Mouse (Mus musculus): ENCODE measurements around the gene Ddost. TPM values are rescaled to one million over a fixed set of nuclear protein-coding genes. Genes with fewer than 3 reads are reported as not detected.
"Not testable (repeated sequence)": the region's sequence is repeated elsewhere in the genome, so short reads cannot be mapped to it uniquely, and the experiment has no call there.

The Ddost gene
- polyA plus RNA-seq, 1 experiment from 2014 or later = 214 TPM

DNA sequence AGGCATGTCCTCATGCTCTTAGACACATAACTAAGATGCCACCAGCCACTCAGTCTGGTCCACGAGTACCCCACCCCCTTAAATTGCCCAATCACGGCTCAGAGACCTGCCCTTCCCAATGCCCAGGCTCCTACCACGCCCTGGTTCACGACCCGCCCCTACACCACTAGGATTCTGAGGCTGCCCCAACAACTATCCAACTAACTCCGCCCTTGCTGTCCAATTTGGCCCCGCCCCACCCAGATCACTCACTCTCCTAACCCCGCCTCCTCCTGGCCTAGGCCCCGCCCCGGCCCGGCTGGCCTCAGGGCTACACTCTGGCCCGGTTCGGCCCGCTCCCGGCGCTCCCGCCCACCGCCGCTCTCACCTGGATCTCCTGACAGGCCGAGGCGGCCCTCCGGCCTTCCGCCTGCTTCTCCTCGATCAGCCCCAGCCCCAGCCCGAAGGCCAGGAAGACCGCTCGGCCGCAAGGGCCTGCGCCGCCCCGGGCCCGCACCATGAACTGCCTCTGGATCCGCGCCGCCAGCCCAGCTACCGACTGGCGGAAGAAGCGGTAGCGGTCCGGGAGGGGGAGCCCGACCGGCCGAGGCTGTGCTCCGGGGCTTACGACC is 21.0 kb downstream of the Ddost start:
- peak overlapping the region; percentile 90 for H3K4me3 ChIP-seq (ENCODE audit: low read depth, low read length)
- ATAC-seq (ENCODE audit: low FRiP score) (peak; percentile 91), DNase-seq (ENCODE audit: low spot score) (peak; percentile 91)
- no peaks in the 10 kb centered on the region; the same call in 1 of the 2 replicates for H3K27me3 ChIP-seq (ENCODE audit: control insufficient read depth, insufficient read depth, low read length)
- peak overlapping the region; percentile 97 for H3K27ac ChIP-seq (ENCODE audit: low read depth, low read length)
- H3K4me2 ChIP-seq (replicated peaks; ENCODE audit: low read depth, low read length) = peak overlapping the region; percentile 61
- H3K9me3 ChIP-seq (ENCODE audit: control insufficient read depth, low read length) = no peaks in the 10 kb centered on the region
- no peaks in the 10 kb centered on the region for H3K36me3 ChIP-seq (ENCODE audit: control insufficient read depth, insufficient read depth, low read length)
- 0 out of 2 replicates have a peak, but pooled peaks cover 3% of the 10 kb centered on the region for H3K4me1 ChIP-seq (replicated peaks; ENCODE audit: control insufficient read depth, insufficient read depth, low read length)
- WGBS = under 1% methylated on average over 45 of the region's 45 CpGs
- peak overlapping the region; percentile 80 for H3K9ac ChIP-seq (ENCODE audit: low read depth, low read length)

DNA sequence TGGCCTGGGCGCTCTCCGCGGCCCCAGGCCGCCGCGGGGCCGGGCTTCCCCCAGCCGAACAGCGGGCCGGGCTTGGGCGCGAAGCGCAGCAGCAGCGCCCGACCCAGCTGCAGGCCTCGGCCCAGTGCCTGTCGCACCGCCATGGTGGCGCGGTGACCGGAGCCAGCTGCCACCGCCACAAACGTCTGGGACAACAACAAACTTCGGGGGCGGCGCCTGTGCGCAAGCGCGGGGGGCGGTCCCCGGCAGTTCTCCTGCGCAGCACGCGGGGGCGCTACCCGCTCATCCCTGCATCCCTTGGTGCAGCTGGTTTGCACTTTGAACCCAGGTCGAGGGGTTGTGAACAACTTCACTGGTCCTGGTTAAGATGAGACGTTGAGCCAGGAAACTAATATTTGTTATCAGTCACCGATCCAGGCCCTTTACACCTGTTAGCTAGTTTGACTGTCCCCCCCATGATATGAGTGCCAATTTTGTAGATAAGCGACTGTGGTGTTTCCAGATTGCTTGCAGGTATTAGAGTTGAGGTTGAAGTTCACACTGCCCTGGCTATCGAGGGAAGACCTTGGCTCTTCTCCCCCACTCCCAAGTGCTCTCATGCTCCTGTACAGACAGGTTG is 21.7 kb downstream of the Ddost start, which contains the start of gene Pink1:
TSS of gene Pink1 (minus strand) at position 231 of the 619 bp plus-strand sequence.
- DNase-seq (ENCODE audit: low spot score) (peak; percentile 91), ATAC-seq (ENCODE audit: low FRiP score) (peak; percentile 74)
- H3K27me3 ChIP-seq (ENCODE audit: control insufficient read depth, insufficient read depth, low read length) = no peaks in the 10 kb centered on the region; the same call in 1 of the 2 replicates
- H3K4me2 ChIP-seq (replicated peaks; ENCODE audit: low read depth, low read length) = peak within 1 kb of the TSS; percentile 61
- H3K36me3 ChIP-seq (ENCODE audit: control insufficient read depth, insufficient read depth, low read length) = no peaks in the 10 kb centered on the region
- H3K27ac ChIP-seq (ENCODE audit: low read depth, low read length) = peak within 1 kb of the TSS; percentile 97
- H3K9ac ChIP-seq (ENCODE audit: low read depth, low read length) = peak within 1 kb of the TSS; percentile 80
- no peaks in the 10 kb centered on the region for H3K9me3 ChIP-seq (ENCODE audit: control insufficient read depth, low read length)
- H3K4me1 ChIP-seq (replicated peaks; ENCODE audit: control insufficient read depth, insufficient read depth, low read length) = 0 out of 2 replicates have a peak, but pooled peaks cover 3% of the 10 kb centered on the region
- H3K4me3 ChIP-seq (ENCODE audit: low read depth, low read length) = peak within 1 kb of the TSS; percentile 90
- whole genome bisulfite sequencing = 5% methylated on average over 41 of the region's 41 CpGs

DNA sequence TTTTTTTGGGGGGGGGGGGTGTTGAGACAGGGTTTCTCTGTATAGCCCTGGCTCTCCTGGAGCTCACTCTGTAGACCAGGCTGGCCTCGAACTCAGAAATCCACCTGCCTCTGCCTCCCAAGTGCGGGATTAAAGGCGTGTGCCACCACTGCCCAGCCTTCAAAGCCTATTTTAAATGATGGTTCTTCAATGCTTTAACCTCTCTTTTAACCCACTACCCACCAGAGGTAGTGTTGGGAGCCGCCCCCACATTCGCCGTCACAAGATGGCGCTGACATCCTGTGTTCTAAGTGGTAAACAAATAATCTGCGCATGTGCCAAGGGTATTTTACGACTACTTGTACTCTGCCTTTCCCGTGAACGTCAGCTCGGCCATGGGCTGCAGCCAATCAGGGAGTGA is 22.6 kb downstream of the Ddost start:
- H3K36me3 ChIP-seq (ENCODE audit: control insufficient read depth, insufficient read depth, low read length); H3K4me1 ChIP-seq (replicated peaks; ENCODE audit: control insufficient read depth, insufficient read depth, low read length); H3K9me3 ChIP-seq (ENCODE audit: control insufficient read depth, low read length); H3K4me2 ChIP-seq (replicated peaks; ENCODE audit: low read depth, low read length); H3K9ac ChIP-seq (ENCODE audit: low read depth, low read length); ATAC-seq (ENCODE audit: low FRiP score); H3K27me3 ChIP-seq (ENCODE audit: control insufficient read depth, insufficient read depth, low read length); H3K4me3 ChIP-seq (ENCODE audit: low read depth, low read length); H3K27ac ChIP-seq (ENCODE audit: low read depth, low read length): not testable (repeated sequence)
- DNase-seq (ENCODE audit: low spot score) = peak; percentile 21
- 60% methylated on average over 7 of the region's 12 CpGs for WGBS

- Histone ChIP-seq H3K36me3 (ENCODE audit: control insufficient read depth, insufficient read depth, low read length) (no peaks in the 10 kb centered on the region), H3K9ac (ENCODE audit: low read depth, low read length) (0 out of 2 replicates have a peak overlapping the region, but pooled peaks have one; percentile 15), H3K4me3 (ENCODE audit: low read depth, low read length) (peak overlapping the region; percentile 12; the same call in 1 of the 2 replicates), H3K4me2 (replicated peaks; ENCODE audit: low read depth, low read length) (peak overlapping the region; percentile 31), H3K27me3 (ENCODE audit: control insufficient read depth, insufficient read depth, low read length) (peaks cover 2% of the 10 kb centered on the region; the same call in 1 of the 2 replicates), H3K4me1 (replicated peaks; ENCODE audit: control insufficient read depth, insufficient read depth, low read length) (0 out of 2 replicates have a peak, but pooled peaks cover under 1% of the 10 kb centered on the region), H3K27ac (ENCODE audit: low read depth, low read length) (no peak overlapping the region), H3K9me3 (ENCODE audit: control insufficient read depth, low read length) (no peaks in the 10 kb centered on the region)
- DNase-seq (ENCODE audit: low spot score) (no peak), ATAC-seq (ENCODE audit: low FRiP score) (no peak)
- 80% methylated on average over 7 of the region's 7 CpGs for WGBS
Observed at GRCm38 (mm10) chr4:138327891-138328470, 23.5 kb downstream of the Ddost start.

DNA sequence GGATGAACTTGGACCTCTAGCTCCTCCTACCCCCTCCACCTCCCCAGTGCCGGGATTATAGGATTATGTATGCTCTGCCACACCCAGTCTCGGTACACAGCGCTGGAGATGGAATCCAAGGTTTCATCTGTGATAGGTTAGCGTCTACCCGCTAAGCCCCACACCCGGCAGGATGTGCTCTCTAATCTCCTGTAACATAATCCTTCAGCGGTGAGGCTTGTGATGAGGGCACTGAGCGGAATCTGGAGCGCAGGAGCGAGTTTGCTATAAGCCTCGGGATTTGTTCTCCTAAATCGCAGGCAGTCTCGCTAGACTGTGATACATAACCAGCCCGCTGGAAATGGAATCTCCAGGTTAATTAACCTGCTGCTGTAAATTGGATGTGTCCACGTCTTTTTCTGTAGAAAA is 25.7 kb downstream of the Ddost start:
- ATAC-seq (ENCODE audit: low FRiP score) (no peak), DNase-seq (ENCODE audit: low spot score) (no peak)
- no peaks in the 10 kb centered on the region for H3K4me1 ChIP-seq (replicated peaks; ENCODE audit: control insufficient read depth, insufficient read depth, low read length)
- H3K36me3 ChIP-seq (ENCODE audit: control insufficient read depth, insufficient read depth, low read length) = no peaks in the 10 kb centered on the region
- H3K27ac ChIP-seq (ENCODE audit: low read depth, low read length) = no peak overlapping the region
- no peaks in the 10 kb centered on the region for H3K9me3 ChIP-seq (ENCODE audit: control insufficient read depth, low read length)
- H3K27me3 ChIP-seq (ENCODE audit: control insufficient read depth, insufficient read depth, low read length) = 0 out of 2 replicates have a peak, but pooled peaks cover 2% of the 10 kb centered on the region
- no peak overlapping the region for H3K4me2 ChIP-seq (replicated peaks; ENCODE audit: low read depth, low read length)
- 26% methylated on average over 15 of the region's 15 CpGs for WGBS
- no peak overlapping the region for H3K4me3 ChIP-seq (ENCODE audit: low read depth, low read length)
- H3K9ac ChIP-seq (ENCODE audit: low read depth, low read length) = no peak overlapping the region

DNA sequence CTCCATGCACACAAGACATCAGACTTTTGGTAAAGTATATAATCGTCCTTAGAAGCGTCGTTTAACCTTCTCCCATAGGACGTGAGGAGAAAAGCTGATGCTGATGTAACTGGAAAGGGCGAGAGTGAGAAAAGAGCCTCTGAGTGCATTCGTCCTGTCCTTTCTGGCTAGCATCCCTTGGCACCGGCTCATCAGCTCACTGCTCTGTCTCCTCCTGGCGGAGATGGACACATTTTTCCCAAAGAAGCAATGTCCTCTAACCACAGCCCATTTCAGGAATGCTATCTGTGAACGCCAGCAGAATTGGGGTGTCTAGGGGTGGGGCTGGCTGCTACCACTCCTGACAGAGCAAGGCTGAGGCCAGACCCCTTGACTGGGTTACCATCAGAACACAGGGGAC is 27.1 kb downstream of the Ddost start:
- H3K27me3 ChIP-seq (ENCODE audit: control insufficient read depth, insufficient read depth, low read length) = 0 out of 2 replicates have a peak, but pooled peaks cover 2% of the 10 kb centered on the region
- DNase-seq (ENCODE audit: low spot score) (no peak), ATAC-seq (ENCODE audit: low FRiP score) (no peak)
- H3K4me1 ChIP-seq (replicated peaks; ENCODE audit: control insufficient read depth, insufficient read depth, low read length) = no peaks in the 10 kb centered on the region
- H3K27ac ChIP-seq (ENCODE audit: low read depth, low read length) = no peak overlapping the region
- no peaks in the 10 kb centered on the region for H3K9me3 ChIP-seq (ENCODE audit: control insufficient read depth, low read length)
- 79% methylated on average over 9 of the region's 9 CpGs for WGBS
- no peak overlapping the region for H3K4me3 ChIP-seq (ENCODE audit: low read depth, low read length)
- no peaks in the 10 kb centered on the region for H3K36me3 ChIP-seq (ENCODE audit: control insufficient read depth, insufficient read depth, low read length)
- H3K4me2 ChIP-seq (replicated peaks; ENCODE audit: low read depth, low read length) = no peak overlapping the region
- H3K9ac ChIP-seq (ENCODE audit: low read depth, low read length) = no peak overlapping the region

DNA sequence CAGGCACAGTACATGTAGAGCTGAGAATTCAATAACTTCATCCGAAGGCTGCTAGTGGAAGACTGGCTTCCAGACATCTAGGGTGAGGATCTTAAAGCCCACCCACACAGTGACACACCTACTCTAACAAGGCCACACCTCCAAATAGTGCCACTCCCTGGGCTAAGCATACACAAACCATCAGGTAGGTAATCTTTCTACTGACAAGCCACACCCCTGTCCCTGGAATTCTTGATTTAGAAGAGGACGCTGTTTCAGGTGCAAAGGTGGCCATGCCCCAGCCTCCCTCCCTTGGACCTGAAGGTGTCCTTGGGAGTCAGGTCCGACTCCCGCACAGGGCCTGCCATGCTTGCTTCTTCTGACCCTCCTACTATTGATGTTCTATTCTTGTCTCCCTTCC is 28.6 kb downstream of the Ddost start:
- Histone ChIP-seq H3K27me3 (ENCODE audit: control insufficient read depth, insufficient read depth, low read length) (0 out of 2 replicates have a peak, but pooled peaks cover 2% of the 10 kb centered on the region), H3K4me3 (ENCODE audit: low read depth, low read length) (no peak overlapping the region), H3K4me1 (replicated peaks; ENCODE audit: control insufficient read depth, insufficient read depth, low read length) (no peaks in the 10 kb centered on the region), H3K4me2 (replicated peaks; ENCODE audit: low read depth, low read length) (no peak overlapping the region), H3K36me3 (ENCODE audit: control insufficient read depth, insufficient read depth, low read length) (no peaks in the 10 kb centered on the region), H3K9ac (ENCODE audit: low read depth, low read length) (no peak overlapping the region), H3K9me3 (ENCODE audit: control insufficient read depth, low read length) (no peaks in the 10 kb centered on the region), H3K27ac (ENCODE audit: low read depth, low read length) (no peak overlapping the region)
- 89% methylated on average over 4 of the region's 4 CpGs for WGBS
- DNase-seq (ENCODE audit: low spot score) (no peak), ATAC-seq (ENCODE audit: low FRiP score) (no peak)

DNA sequence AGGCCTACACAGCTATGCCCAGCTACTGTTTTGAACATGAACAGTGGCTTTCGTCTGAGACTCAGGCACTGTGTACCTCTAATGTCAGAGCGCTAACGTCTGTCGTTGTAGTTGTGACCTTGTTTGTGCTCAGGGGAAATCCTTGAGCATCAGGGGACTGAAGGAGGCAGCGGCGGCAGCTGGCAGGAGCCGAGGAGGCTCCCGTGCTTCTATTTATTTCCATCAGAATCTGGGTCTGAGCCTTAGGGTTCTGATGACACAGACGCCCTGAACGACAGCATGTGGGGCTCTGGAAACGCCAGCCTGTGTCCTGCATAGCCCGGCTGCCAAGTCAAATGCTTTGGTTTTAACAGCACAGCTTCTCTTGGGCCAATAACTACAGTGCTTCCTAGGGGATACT is 30.5 kb downstream of the Ddost start:
- Histone ChIP-seq H3K27me3 (ENCODE audit: control insufficient read depth, insufficient read depth, low read length) (0 out of 2 replicates have a peak, but pooled peaks cover 2% of the 10 kb centered on the region), H3K9ac (ENCODE audit: low read depth, low read length) (no peak overlapping the region), H3K36me3 (ENCODE audit: control insufficient read depth, insufficient read depth, low read length) (no peaks in the 10 kb centered on the region), H3K27ac (ENCODE audit: low read depth, low read length) (no peak overlapping the region), H3K4me3 (ENCODE audit: low read depth, low read length) (no peak overlapping the region), H3K4me1 (replicated peaks; ENCODE audit: control insufficient read depth, insufficient read depth, low read length) (no peaks in the 10 kb centered on the region), H3K9me3 (ENCODE audit: control insufficient read depth, low read length) (no peaks in the 10 kb centered on the region), H3K4me2 (replicated peaks; ENCODE audit: low read depth, low read length) (no peak overlapping the region)
- WGBS = 87% methylated on average over 12 of the region's 12 CpGs
- no peak for ATAC-seq (ENCODE audit: low FRiP score)
- DNase-seq (ENCODE audit: low spot score) = no peak
